Mouse (Mus musculus) stomach, postnatal 0 days (tissue): ENCODE data around the gene Tsen2.
A peak's percentile ranks its signal among the peaks of the same experiment; 100 is the strongest.

Experiments
- CTCF ChIP-seq: IDR thresholded peaks from 2 replicates; pipeline ENCODE4 v1.5.1; 2016; ENCODE audit warnings: antibody characterized with exemption, low read depth, mild to moderate bottlenecking, moderate library complexity
- EP300 ChIP-seq: optimal IDR thresholded peaks from 2 replicates; pipeline ENCODE3; 2016; ENCODE audit warnings: antibody characterized with exemption

- TF ChIP-seq CTCF, result peak; percentile 72
- no peak for TF ChIP-seq EP300
These were observed 64.7 kb downstream of the Tsen2 start for GRCm38 (mm10) chr6:115609121-115609520.
